Mouse (Mus musculus) kidney, adult 10 weeks (tissue): ENCODE measurements around the gene Elovl6. TPM values are rescaled to one million over a fixed set of nuclear protein-coding genes. Genes with fewer than 3 reads are reported as not detected.

Experiments used
- polyA plus RNA-seq: library from polyadenylated mRNA; stranded (reverse); fragments of 350-450 nt; fragmentation: Illumina TruSeq; extraction: RNeasy Lipid Tissue Mini Kit (QIAGEN cat#74804); gene quantifications from one replicate; pipeline ENCODE4 v1.2.3, GENCODE M21; 2014; ENCODE audit warnings: low read depth, low replicate concordance

Elovl6 gene
- polyA plus RNA-seq = 84.1 TPM

DNA sequence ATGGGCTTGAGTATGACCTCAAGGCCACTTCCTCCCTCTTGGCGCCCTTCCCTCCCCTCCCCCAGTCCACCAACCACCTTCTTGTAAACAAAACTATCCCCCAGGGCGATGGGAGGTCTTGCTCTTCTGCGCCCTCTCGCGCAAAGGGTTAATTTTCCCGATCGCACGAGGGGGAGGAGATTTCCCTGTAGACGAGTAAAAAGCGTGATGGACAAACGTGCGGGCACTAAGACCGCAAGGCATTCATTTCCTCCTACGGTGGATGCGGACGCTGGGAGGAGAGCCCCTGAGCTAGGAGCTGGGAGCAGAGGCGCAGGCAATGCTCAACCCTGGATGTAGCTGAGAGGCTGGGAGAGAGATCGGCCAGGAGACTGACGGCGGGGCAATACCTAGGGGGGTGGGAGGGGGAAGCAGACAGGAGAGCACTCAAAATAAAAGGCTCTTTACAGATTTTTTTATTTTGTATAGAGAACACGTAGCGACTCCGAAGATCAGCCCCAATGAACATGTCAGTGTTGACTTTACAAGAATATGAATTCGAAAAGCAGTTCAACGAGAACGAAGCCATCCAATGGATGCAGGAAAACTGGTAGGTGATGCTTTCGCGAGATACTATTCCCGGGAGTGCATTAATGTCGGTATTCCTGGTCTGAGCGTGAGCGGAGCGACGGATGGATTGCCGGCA, at the start of gene Elovl6:
TSS of gene Elovl6 (plus strand) at position 176 of the 685 bp plus-strand sequence.

Other genes starting within 250 kb of the Elovl6 start
- 125 TPM for gene Enpep, start 199.6 kb upstream of the Elovl6 start, polyA plus RNA-seq
- gene Egf, start 223.0 kb downstream of the Elovl6 start, polyA plus RNA-seq = 3,062 TPM